Mouse (Mus musculus): ENCODE measurements around the gene 1300017J02Rik.

DNA sequence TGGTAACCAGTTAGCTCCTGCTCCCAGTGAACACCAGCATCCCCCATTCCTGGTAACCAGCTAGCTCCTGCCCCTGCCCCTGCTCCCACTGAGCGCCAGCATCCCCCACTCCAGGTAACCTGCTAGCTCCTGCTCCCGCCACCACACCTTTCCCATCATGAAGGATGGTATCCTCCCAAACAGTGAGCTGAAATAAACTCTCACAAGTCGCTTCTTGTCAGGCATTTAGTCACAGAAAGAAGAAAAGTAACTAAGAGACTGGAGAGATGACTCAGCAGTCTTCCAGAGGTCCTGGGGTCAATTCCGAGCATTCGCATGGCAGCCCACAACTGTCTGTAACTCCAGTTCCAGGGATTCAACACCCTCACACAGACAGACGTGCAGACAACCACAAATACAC, 28.0 kb downstream of the 1300017J02Rik start:
- TF ChIP-seq POLR2A (IDR thresholded peaks at IDR 0.05; ENCODE audit: borderline replicate concordance, extremely low read depth, low read depth, low read length), result no peak
- no peak for TF ChIP-seq CTCF (IDR thresholded peaks at IDR 0.05; ENCODE audit: insufficient read depth, low read length)

All from lung, adult 2 months (tissue).